Mouse (Mus musculus): ENCODE results near the gene Cdh1. TPM values are rescaled to one million over a fixed set of nuclear protein-coding genes. Genes with fewer than 3 reads are reported as not detected.
A peak's percentile ranks its signal among the peaks of the same experiment; 100 is the strongest.

Cdh1 gene
- total RNA-seq, 1 experiment from 2014 or later, result 0.06 TPM

GRCm38 (mm10) chr8:106623016-106623415 is 19.9 kb downstream of the Cdh1 start:
- no peak for DNase-seq

DNA sequence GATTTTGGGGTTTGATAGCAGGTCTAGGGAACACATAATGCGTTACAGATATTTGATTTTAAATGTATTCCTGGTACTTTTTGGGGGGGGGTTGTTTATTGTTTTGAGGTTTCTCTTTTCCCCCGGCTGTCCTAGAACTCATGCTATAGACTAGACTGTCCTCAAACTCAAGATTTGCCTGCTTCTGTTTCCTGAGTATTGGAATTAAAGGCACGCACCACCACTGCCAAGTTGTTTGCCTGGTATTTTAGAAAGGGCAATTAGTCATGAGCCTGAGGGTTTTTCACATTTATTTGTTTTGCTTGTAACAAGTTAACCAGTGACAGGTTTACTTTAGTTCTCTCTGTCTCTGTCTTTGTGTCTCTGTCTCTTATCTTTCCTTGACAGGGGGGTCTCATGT is 20.3 kb downstream of the Cdh1 start:
- no peak for DNase-seq

DNA sequence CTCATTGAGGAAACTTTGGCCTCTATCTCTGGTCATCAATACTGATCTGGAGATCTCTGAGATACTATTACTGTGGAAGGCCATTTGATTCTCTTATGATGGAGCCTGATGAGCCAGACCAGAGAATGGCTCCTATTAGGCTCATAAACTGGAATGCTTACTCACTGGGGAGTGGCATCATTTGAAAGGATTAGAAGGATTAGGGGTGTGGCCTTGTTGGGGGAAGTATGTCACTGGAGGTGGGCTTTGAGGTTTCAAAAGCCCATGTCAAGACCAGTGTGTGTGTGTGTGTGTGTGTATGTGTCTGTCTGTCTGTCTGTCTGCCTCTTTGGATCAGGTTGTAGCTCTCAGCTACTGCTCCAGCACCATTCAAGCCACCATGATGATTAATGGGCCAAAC is 20.8 kb downstream of the Cdh1 start:
- DNase-seq, result no peak

DNA sequence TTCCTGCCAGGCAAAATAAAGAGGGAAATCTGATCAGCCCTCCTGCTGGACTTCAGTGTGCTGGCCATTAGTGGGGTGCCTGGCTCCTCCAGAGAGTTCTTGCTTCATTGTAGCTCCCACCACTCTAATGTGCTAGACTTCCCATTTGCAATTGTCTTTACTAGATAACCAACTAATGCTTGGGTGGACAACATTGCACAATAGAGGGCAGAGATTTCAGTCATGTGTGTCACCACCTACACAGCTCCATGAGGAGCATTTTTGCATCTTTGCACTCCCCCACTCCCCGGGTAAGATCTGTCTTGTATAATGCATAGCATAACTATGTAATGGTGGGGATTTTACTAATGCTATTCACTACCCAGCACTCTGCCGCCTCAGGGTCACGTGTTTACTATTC is 21.6 kb downstream of the Cdh1 start:
- no peak for DNase-seq

GRCm38 (mm10) chr8:106626096-106626865 is 23.1 kb downstream of the Cdh1 start:
- no peak for DNase-seq

DNA sequence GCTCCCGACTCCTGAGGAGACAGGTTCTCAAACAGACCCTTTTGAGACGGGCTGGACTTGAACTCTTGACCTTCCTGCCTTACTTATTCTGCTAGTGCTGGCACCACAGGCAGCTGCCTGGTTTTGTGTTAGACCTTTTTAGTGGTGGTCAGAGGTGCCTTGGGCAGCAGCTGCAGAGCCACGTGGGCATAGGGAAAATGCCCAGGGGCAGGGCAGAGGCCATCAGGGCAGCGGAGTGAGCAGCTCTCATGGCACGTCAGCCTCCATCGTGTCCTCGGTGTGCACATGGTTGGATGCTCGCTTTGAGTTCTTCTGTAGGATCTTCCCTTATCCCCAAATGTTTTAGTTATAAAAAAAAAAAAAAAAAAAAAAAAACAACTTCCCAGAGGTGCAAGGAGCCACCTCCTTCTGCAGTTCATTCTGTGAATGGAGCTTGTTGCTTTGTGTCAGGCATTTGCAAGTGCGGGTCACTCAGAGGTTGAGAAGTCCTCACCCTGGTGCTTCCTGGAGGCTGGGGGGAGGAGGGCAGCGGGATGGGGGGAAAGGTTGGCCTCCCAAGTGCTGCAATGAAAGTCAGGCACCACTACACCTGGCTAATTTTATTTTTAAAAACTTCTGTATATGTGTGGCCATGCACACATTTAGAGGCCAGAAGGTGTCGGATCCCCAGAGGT is 25.3 kb downstream of the Cdh1 start:
- no peak for DNase-seq

- no peak for DNase-seq
These were observed 26.3 kb downstream of the Cdh1 start for GRCm38 (mm10) chr8:106629456-106629855.

DNA sequence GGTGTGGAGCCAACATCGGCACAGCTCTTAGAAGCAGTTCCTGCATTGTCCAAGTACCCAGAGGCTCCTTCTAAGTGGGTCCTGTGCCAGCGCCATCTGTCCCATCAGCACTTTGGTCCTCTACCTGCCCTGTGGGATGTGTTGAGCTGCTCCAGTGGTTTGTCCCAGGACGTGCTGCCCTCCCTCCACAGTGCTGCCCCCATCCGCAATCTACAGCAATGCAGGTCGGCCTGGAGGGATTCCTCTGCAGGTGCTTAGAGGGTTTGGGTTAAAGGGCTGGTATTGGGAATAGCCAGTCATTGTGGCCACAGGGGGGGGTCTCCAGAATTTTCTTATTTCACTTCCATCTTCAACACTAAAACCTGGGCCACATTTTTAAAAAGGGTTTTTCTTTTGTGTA is 28.8 kb downstream of the Cdh1 start:
- DNase-seq, result no peak

DNA sequence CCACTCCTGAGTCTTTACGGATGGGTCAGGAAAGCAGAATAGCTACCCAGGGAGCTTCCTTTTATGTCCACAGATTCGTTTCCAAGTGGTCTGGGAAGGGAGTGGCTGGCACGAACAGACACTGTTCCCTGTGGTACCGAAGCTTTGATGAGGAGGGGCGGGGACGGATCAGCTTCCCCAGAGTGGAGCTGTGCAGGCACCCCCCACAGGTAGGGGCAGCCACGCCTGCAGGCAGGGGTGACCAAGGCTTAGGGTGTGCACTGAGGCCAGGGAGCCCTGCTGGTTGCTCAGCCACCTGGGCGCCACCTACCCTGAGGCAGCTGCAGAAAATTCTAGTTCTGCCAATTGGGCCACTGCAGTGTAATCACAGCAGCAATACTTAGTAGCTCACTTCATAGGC is 29.5 kb downstream of the Cdh1 start:
- no peak for DNase-seq

DNA sequence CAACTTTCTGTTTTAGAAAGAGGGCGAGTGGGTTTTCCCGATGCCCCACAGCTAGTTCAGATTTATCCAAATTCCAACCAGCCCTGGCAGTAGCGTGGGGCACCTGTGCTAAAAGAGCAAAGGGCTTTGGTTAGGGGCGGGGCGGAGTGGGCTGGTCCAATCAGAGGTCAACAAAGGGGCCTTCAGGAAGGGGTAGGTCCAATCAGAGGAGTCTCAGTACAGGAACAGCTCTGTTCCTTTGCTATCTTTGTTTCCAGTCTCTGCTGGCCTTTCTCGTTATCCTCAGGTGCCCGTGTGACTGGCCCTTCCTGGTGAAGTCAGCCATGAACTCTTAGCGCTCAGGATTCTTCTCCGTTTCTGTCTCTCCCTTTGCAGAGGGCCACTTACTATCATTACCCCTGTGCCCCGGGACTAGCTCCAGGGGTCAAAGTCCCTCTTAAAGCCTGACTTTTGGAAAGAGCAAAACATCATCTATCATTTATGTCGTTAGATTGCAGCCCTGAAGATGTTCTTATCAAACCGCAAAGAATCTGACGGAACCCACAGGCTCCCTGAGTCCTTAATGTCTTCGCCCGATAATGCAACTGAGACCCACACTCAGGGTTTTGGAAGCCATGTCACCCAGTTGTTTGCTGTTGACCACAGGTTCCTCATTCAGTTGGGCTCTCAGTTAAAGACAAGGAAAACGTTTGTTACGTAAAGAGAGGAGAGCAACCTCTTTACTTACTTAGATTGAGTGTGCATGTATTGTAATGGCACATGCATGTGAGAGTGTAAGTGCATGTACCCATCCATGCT is 30.4 kb downstream of the Cdh1 start:
- no peak for DNase-seq

GRCm38 (mm10) chr8:106635284-106635683 is 32.1 kb downstream of the Cdh1 start:
- DNase-seq, result no peak

- no peak for DNase-seq
These were observed 34.3 kb downstream of the Cdh1 start for GRCm38 (mm10) chr8:106637446-106637845.

DNA sequence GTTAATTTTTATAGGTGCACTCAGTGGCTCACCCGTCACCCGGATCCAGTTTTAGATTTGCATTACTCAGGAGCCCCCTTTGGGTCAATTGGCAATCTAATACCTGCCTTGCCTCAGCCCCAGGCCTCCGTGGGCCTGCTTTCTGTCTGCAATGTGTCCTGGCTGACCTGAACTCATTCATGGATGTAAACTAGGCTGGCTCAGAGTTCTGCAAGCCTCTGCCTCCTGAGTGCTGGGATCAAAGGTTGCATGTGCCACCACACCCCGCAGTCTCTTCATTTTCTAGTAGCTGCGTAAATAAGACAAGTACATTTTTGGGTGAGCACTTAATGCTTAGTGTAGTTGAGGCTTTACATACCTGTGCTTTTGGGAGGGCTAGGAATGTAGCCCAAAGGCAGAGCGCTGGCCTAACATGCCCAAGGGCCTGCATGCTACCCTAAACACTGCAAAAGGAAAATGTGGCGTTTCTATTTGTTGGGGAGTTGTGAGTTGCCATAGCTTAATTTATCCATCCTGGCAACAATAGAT is 35.7 kb downstream of the Cdh1 start:
- DNase-seq, result no peak

- DNase-seq, result no peak
These were observed 37.1 kb downstream of the Cdh1 start for GRCm38 (mm10) chr8:106640212-106640611.

- DNase-seq, result no peak
These were observed 37.8 kb downstream of the Cdh1 start for GRCm38 (mm10) chr8:106640921-106641320.

GRCm38 (mm10) chr8:106642172-106642571 is 39.0 kb downstream of the Cdh1 start:
- no peak for DNase-seq

GRCm38 (mm10) chr8:106643100-106643499 is 39.9 kb downstream of the Cdh1 start:
- DNase-seq, result no peak

- no peak for DNase-seq
These were observed 41.8 kb downstream of the Cdh1 start for GRCm38 (mm10) chr8:106644957-106645356.

DNA sequence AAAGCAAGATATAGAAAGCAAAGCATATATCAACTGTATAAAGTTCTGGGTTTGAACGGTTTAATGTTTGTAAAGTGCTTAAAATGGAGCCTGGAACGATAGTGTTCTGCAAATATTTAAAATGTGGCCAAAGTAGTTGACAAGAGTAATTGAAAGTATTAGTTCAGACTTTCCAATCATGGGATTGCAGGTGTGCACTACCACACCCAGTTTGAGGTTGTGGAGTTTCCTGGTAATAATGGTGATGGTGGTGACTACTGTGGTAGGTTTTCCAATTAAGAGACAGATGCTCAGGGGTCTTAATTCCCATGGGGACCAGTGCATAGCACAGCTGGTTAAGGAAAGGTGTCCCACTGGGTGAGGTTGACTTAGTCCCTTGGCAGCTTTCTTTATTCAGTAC is 43.0 kb downstream of the Cdh1 start:
- no peak for DNase-seq

DNA sequence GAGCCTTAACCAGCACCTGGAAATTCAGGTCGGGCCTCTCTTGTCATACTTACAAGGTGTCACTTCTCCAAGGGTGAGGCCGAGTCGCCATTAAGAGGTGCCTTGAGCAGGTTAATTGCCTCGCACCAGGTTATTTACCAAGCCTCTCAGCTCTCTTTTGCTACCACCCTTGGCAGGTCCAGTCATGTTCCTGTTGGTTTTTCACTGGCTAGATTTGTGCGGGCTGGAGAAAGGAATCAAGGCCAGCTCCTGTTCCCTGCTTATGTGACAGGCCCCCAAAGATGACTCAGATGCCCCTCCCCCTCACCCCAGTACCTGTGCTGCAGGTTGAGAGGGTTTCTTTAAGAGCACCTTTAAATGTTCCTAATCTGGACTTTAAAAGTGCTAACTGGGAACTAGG is 43.6 kb downstream of the Cdh1 start:
- DNase-seq, result no peak

- peak; percentile 65 for DNase-seq
These were observed 44.2 kb downstream of the Cdh1 start for GRCm38 (mm10) chr8:106647387-106647786.

DNA sequence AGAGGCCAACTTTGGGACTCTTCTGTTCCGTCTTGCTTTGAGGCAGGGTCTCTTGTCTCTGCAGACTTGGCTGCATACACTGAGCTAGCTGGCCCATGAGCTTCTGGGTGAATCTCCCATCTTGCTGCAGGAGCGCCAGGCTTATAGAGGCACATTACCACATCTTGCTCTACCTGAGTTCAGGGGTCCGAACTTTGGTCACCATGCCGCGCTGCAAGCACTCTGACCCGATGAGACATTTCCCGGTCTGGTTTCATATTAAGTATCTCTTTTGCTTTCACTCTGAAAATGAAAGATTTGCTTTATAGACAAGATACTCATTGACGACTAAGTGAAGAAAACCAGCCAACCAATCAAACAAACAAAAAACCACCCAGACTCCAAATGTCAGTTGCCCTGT is 45.3 kb downstream of the Cdh1 start:
- no peak for DNase-seq

- no peak for DNase-seq
These were observed 48.8 kb downstream of the Cdh1 start for GRCm38 (mm10) chr8:106651994-106652393.

All from adrenal gland, postnatal 25 days (tissue).